Mouse (Mus musculus) neural tube, embryonic 11.5 days (tissue): Measurements from ENCODE around the gene Actl10. TPM values are rescaled to one million over a fixed set of nuclear protein-coding genes. Genes with fewer than 3 reads are reported as not detected.
A peak's percentile ranks its signal among the peaks of the same experiment; 100 is the strongest.

Experiments used
- ATAC-seq: fragments of 200-750 bp; cut with Nextera tagmentation; 2 replicates; pipeline ENCODE4 v1.8.0; 2017; ENCODE audit warnings: moderate number of reproducible peaks, mild to moderate bottlenecking, moderate TSS enrichment, moderate library complexity; ENCODE audit not compliant: insufficient read depth, low FRiP score, low TSS enrichment
- DNase-seq: peaks from one replicate; pipeline ENCODE4 v3.0.0-alpha.2; 2015; ENCODE audit warnings: low spot score
- H3K27ac ChIP-seq: fragments of 300-500 bp; sonication (generic); 2 replicates; pipeline ENCODE4 v1.5.1; 2014; ENCODE audit warnings: low read depth, mild to moderate bottlenecking, low read length
- H3K27me3 ChIP-seq: fragments of 300-500 bp; sonication (generic); 2 replicates; pipeline ENCODE4 v1.6.1; 2014; ENCODE audit warnings: mild to moderate bottlenecking, low read length, mixed read lengths; ENCODE audit not compliant: control insufficient read depth, insufficient read depth
- H3K36me3 ChIP-seq: fragments of 300-500 bp; sonication (generic); 2 replicates; pipeline ENCODE4 v1.6.1; 2014; ENCODE audit warnings: mild to moderate bottlenecking, low read length, moderate library complexity, mixed read lengths; ENCODE audit not compliant: control insufficient read depth, insufficient read depth
- H3K4me1 ChIP-seq: fragments of 300-500 bp; sonication (generic); 2 replicates; pipeline ENCODE4 v1.6.1; 2014; ENCODE audit warnings: low read length, mixed read lengths; ENCODE audit not compliant: control insufficient read depth, insufficient read depth
- H3K4me2 ChIP-seq: fragments of 300-500 bp; sonication (generic); 2 replicates; pipeline ENCODE4 v1.6.1; 2014; ENCODE audit warnings: low read depth, mild to moderate bottlenecking, moderate library complexity
- H3K4me3 ChIP-seq: fragments of 300-500 bp; sonication (generic); 2 replicates; pipeline ENCODE4 v1.5.1; 2014; ENCODE audit warnings: low read depth, low read length
- H3K9ac ChIP-seq: fragments of 300-500 bp; sonication (generic); 2 replicates; pipeline ENCODE4 v1.6.1; 2014; ENCODE audit warnings: mild to moderate bottlenecking, low read length
- H3K9me3 ChIP-seq: fragments of 300-500 bp; sonication (generic); 2 replicates; pipeline ENCODE4 v1.6.1; 2016; ENCODE audit warnings: low read length; ENCODE audit not compliant: control insufficient read depth
- whole genome bisulfite sequencing: fragments of 180-500 bp; shearing (Covaris S2); extraction: QIAGEN DNeasy Blood & Tissue Kit; methylation state at CpG from one replicate; pipeline ENCODE4 v1.1.7; 2014; 5-methylcytosine and 5-hydroxymethylcytosine counted together
- polyA plus RNA-seq: library from polyadenylated mRNA; unstranded; fragments of >200 nt; fragmentation: Nextera tagmentation; extraction: Ambion mirVana; gene quantifications from 2 replicates; pipeline ENCODE4 v1.2.1, GENCODE M21; 2014

The Actl10 gene
- polyA plus RNA-seq, 1 experiment from 2014 or later = 0.20 TPM

DNA sequence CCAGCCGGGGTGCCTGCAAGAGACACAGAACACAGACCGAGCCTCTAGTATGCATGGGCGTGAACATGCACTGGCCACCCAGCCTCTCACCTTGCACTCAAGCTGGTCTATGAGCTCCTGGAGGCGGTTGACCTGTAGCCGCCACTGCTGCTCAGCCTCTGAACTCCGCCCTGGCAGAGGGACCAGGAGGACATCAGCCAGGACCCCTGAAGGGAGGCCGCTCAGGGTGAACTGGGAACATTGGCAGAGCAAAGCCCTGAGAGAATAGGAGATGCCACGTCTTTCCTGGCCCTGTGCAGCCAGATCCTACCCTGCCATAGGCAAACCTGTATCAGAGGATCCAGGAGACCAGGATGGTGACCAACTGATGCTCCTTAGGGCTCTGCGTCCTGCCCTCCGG is 4.9 kb upstream of the Actl10 start, which contains the start of gene 1700003F12Rik:
Gene 1700003F12Rik, plus strand, starts transcription at position 375 of the 400 bp plus-strand sequence.
- Histone ChIP-seq H3K27ac (no peak within 1 kb of the TSS), H3K4me2 (no peak within 1 kb of the TSS), H3K4me3 (no peak within 1 kb of the TSS), H3K27me3 (peaks cover 11% of the 10 kb centered on the region; the same call in 1 of the 2 replicates), H3K9me3 (no peaks in the 10 kb centered on the region), H3K9ac (no peak within 1 kb of the TSS), H3K4me1 (peaks cover 3% of the 10 kb centered on the region; the same call in 1 of the 2 replicates), H3K36me3 (no peaks in the 10 kb centered on the region)
- 91% methylated on average over 10 of the region's 10 CpGs for WGBS
- DNase-seq (no peak), ATAC-seq (no peak)

DNA sequence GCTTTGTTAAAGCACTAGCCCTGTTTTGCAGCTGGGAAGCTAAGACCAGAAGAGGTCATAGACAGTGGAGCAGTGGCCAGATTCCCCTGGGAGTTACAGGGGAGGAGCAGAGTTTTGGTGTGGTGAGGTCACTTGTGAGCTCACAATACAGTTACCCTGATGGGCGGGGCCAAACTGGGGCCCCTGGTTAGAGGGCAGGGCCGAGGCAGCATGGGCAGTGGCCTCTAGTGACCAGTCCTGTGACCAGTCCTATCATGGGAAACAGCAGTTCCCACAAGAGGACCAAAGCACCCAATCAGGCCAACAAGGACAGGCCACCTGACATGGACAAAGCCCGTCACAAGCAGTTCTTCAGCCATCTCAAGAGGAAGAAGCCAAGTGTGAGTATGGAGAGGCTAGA is 2.9 kb upstream of the Actl10 start:
- no peak overlapping the region for H3K4me2 ChIP-seq
- WGBS = 30% methylated on average over 3 of the region's 3 CpGs
- ATAC-seq (0 out of 2 replicates have a peak, but pooled peaks have one; percentile 6), DNase-seq (no peak)
- no peaks in the 10 kb centered on the region for H3K9me3 ChIP-seq
- H3K36me3 ChIP-seq = no peaks in the 10 kb centered on the region
- H3K27me3 ChIP-seq = peaks cover 13% of the 10 kb centered on the region; the same call in 1 of the 2 replicates
- no peak overlapping the region for H3K27ac ChIP-seq
- peaks cover 9% of the 10 kb centered on the region for H3K4me1 ChIP-seq
- H3K9ac ChIP-seq = no peak overlapping the region
- H3K4me3 ChIP-seq = no peak overlapping the region

DNA sequence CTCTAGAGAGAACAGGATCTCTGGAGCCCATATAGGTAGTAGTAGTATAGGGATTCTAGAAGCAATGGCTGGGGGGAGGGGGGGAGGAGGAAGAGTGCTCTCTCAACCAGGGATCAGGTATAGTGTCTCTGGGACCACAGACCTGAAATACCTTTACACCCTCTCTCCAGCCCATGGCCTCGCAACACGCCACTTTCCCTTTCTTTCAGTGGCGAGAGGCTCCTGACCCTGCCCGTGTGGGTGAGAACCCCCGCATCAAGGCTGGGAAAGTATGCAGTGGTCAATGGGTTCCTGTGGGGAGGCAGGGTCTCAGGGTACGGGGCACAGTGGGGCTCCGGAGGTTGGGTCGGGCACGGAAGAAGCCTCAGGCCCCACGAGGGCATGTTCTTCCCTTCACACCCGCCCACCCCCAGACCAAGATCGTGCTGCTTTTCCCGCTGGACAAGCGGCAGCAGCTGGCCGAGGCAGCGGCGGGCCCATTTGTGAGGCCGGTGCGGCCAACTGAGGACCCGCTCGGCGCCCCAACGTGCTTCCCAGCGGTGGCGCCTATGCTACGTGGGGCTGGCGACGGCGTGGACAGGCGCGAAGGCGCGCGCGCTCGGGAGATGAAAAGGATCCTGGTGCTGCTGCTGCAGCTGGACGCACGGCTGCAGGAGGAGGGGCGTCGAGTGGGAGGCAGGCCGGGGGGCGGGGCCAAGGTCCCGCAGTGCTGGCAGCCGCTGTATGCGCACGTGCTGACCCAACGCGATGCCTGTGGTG is 2.3 kb upstream of the Actl10 start:
- peak overlapping the region; percentile 59 for H3K9ac ChIP-seq
- no peaks in the 10 kb centered on the region for H3K9me3 ChIP-seq
- H3K4me3 ChIP-seq = peak overlapping the region; percentile 37
- WGBS = under 1% methylated on average over 48 of the region's 48 CpGs
- H3K27ac ChIP-seq = no peak overlapping the region
- H3K4me1 ChIP-seq = peaks cover 9% of the 10 kb centered on the region
- H3K27me3 ChIP-seq = peaks cover 13% of the 10 kb centered on the region; the same call in 1 of the 2 replicates
- H3K4me2 ChIP-seq = peak overlapping the region; percentile 71
- ATAC-seq (peak; percentile 61), DNase-seq (peak; percentile 86)
- no peaks in the 10 kb centered on the region for H3K36me3 ChIP-seq

DNA sequence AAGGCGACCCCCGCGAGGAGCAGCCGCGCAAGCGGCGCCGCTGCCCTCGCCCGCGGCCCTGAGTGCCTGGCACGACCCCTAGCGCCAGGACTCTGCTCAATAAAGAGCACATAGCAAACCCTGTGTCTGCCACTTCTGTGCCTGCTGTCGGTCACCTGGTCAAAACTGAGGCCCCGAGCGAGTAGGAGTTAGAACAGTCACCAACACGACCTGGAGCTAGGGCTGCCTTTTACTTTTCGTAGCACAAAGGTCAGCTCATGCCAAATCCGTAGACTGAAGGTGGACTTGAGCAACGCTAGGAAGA is 1.7 kb upstream of the Actl10 start:
- Histone ChIP-seq H3K9me3 (no peaks in the 10 kb centered on the region), H3K4me3 (peak overlapping the region; percentile 37; the same call in 1 of the 2 replicates), H3K27me3 (peaks cover 13% of the 10 kb centered on the region; the same call in 1 of the 2 replicates), H3K4me2 (peak overlapping the region; percentile 71), H3K9ac (peak overlapping the region; percentile 59; the same call in 1 of the 2 replicates), H3K27ac (no peak overlapping the region), H3K4me1 (peaks cover 9% of the 10 kb centered on the region), H3K36me3 (no peaks in the 10 kb centered on the region)
- ATAC-seq (no peak), DNase-seq (no peak)
- WGBS = 15% methylated on average over 20 of the region's 20 CpGs

DNA sequence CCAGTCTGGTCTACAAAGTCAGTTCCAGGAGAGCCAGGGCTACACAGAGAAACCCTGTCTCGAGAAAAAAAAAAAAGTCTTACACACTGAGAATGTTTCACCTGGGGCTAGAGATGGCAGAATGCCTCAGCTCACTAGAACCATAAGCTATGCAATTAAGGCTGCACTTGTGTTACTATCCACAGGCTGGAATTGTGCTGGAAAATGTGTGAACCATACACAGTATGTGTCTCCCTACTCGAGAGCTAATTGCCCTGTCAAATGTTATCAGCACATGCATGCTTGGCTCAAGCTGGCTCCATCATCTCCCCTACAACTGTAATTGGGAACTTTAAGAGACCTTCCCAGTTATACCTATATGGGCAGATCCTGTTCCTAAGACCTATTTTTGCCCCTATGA is 639 bp upstream of the Actl10 start:
- Histone ChIP-seq H3K4me3 (no peak overlapping the region), H3K4me1 (peaks cover 9% of the 10 kb centered on the region), H3K27ac (no peak overlapping the region), H3K27me3 (peaks cover 13% of the 10 kb centered on the region; the same call in 1 of the 2 replicates), H3K9ac (no peak overlapping the region), H3K4me2 (no peak overlapping the region), H3K36me3 (no peaks in the 10 kb centered on the region), H3K9me3 (no peaks in the 10 kb centered on the region)
- ATAC-seq (no peak), DNase-seq (no peak)
- WGBS = 78% methylated on average over 2 of the region's 2 CpGs

DNA sequence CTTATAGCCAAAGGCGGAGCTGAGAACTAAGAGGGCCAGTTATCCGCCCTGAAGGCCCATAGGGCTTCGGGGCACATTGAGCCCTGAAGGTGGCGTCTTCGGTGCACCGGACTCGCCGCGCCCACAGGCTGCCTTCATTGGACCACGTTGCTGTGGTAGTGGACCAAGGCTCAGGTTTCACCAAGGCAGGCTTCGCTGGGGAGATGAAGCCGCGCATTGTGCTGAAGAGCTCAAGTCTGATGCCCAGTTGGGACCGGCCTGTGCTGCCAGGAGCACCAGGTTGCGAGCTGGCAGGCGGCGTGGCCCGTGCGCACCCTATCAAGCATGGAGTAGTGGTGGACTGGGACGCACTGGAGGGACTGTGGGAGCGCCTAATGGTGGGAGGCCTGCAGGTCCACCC is 351 bp downstream of the Actl10 start:
- H3K9ac ChIP-seq = no peak overlapping the region

DNA sequence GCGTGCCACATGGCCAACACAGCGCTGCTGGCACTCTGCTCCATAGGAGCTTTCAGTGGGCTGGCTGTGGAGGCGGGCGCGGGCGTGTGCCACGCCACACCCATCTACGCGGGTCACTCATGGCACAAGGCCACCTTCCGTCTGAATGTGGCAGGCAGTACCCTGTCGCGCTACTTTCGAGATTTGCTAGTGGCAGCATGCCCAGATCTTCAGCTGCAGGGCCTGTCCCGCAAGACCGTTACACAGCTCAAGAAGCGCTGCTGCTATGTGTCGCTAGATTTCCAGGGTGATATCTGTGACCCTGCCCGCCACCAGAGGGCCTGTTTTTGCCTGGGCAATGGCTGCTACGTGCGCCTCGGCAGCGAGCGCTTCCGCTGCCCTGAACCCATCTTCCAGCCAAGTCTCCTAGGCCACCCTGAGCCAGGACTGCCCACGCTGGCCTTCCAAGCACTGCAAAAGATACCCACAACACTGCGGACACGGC is 890 bp downstream of the Actl10 start:
- 25% methylated on average over 27 of the region's 27 CpGs for WGBS
- H3K4me3 ChIP-seq = 0 out of 2 replicates have a peak overlapping the region, but pooled peaks have one; percentile 6
- H3K4me1 ChIP-seq = peaks cover 11% of the 10 kb centered on the region

More for the DNA sequence above, 351 bp downstream of the Actl10 start:
- ATAC-seq = no peak
- no peak overlapping the region for H3K27ac ChIP-seq
- no peak for DNase-seq
- no peaks in the 10 kb centered on the region for H3K36me3 ChIP-seq
- peaks cover 9% of the 10 kb centered on the region for H3K4me1 ChIP-seq
- H3K4me3 ChIP-seq = no peak overlapping the region
- no peaks in the 10 kb centered on the region for H3K9me3 ChIP-seq
- H3K4me2 ChIP-seq = peak overlapping the region; percentile 14; the same call in 1 of the 2 replicates
- H3K27me3 ChIP-seq = peaks cover 13% of the 10 kb centered on the region; the same call in 1 of the 2 replicates
- WGBS = 21% methylated on average over 21 of the region's 21 CpGs

DNA sequence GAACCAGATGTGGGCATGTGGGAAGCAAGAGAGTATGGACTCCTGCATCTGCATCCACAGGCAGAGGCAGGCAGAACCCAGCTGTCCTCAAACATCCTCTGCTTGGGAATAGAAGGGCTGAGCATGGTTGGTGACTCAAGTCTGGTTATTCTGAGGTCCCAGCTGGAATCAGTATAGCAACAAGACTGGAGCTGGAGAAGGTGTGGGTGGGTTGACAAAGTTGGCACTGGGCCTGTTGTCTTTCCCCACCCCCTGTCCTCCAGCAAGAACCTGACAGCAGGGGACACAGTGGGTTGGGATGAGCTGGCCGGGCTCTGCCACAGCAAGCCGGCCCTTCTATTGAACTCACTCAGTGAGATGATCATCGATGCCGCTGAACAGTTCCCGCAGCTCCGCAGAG is 3.7 kb downstream of the Actl10 start:
- H3K27ac ChIP-seq = no peak overlapping the region
- no peak overlapping the region for H3K9ac ChIP-seq
- H3K27me3 ChIP-seq = peaks cover 9% of the 10 kb centered on the region; the same call in 1 of the 2 replicates
- H3K36me3 ChIP-seq = no peaks in the 10 kb centered on the region
- ATAC-seq (no peak), DNase-seq (no peak)
- no peak overlapping the region for H3K4me3 ChIP-seq
- 79% methylated on average over 6 of the region's 6 CpGs for WGBS
- no peaks in the 10 kb centered on the region for H3K9me3 ChIP-seq
- no peak overlapping the region for H3K4me2 ChIP-seq
- H3K4me1 ChIP-seq = peaks cover 25% of the 10 kb centered on the region

More for the DNA sequence above, 890 bp downstream of the Actl10 start:
- peaks cover 13% of the 10 kb centered on the region; the same call in 1 of the 2 replicates for H3K27me3 ChIP-seq
- H3K36me3 ChIP-seq = no peaks in the 10 kb centered on the region
- H3K9ac ChIP-seq = no peak overlapping the region; the same call in 1 of the 2 replicates
- ATAC-seq (no peak; the same call in 1 of the 2 replicates), DNase-seq (peak; percentile 70)
- H3K27ac ChIP-seq = no peak overlapping the region
- no peaks in the 10 kb centered on the region for H3K9me3 ChIP-seq
- H3K4me2 ChIP-seq = peak overlapping the region; percentile 14; the same call in 1 of the 2 replicates
